Mouse (Mus musculus) kidney, embryonic 14.5 days (tissue): ENCODE measurements around the gene Scamp1. TPM values are rescaled to one million over a fixed set of nuclear protein-coding genes. Genes with fewer than 3 reads are reported as not detected.
A peak's percentile ranks its signal among the peaks of the same experiment; 100 is the strongest.

Experiments used
- ATAC-seq: fragments of 200-750 bp; cut with Nextera tagmentation; 2 replicates; pipeline ENCODE4 v1.8.0; 2017; ENCODE audit warnings: moderate number of reproducible peaks, mild to moderate bottlenecking, moderate TSS enrichment, moderate library complexity; ENCODE audit not compliant: low FRiP score, low TSS enrichment
- H3K27ac ChIP-seq: fragments of 300-500 bp; sonication (generic); 2 replicates; pipeline ENCODE4 v1.5.1; 2014; ENCODE audit warnings: low read depth, mild to moderate bottlenecking, low read length, moderate library complexity, mixed read lengths
- H3K27me3 ChIP-seq: fragments of 300-500 bp; sonication (generic); 2 replicates; pipeline ENCODE4 v1.6.1; 2014; ENCODE audit warnings: mild to moderate bottlenecking, low read length; ENCODE audit not compliant: control insufficient read depth, insufficient read depth
- H3K36me3 ChIP-seq: fragments of 300-500 bp; sonication (generic); 2 replicates; pipeline ENCODE4 v1.6.1; 2014; ENCODE audit warnings: low read length, mixed read lengths; ENCODE audit not compliant: control insufficient read depth, insufficient read depth
- H3K4me1 ChIP-seq: fragments of 300-500 bp; sonication (generic); 2 replicates; pipeline ENCODE4 v1.6.1; 2014; ENCODE audit warnings: low read length, mixed read lengths; ENCODE audit not compliant: control insufficient read depth, insufficient read depth
- H3K4me2 ChIP-seq: fragments of 300-500 bp; sonication (generic); replicated peaks from 2 replicates; pipeline ENCODE4 v1.6.1; 2014; ENCODE audit warnings: low read depth, mild to moderate bottlenecking, low read length
- H3K4me3 ChIP-seq: fragments of 300-500 bp; sonication (generic); 2 replicates; pipeline ENCODE4 v1.5.1; 2014; ENCODE audit warnings: mild to moderate bottlenecking, low read length
- H3K9ac ChIP-seq: fragments of 300-500 bp; sonication (generic); 2 replicates; pipeline ENCODE4 v1.6.1; 2014; ENCODE audit warnings: low read depth, mild to moderate bottlenecking, low read length, moderate library complexity
- H3K9me3 ChIP-seq: fragments of 300-500 bp; sonication (generic); 2 replicates; pipeline ENCODE4 v1.6.1; 2016; ENCODE audit warnings: low read length; ENCODE audit not compliant: control insufficient read depth
- WGBS: fragments of 180-500 bp; shearing (Covaris S2); extraction: QIAGEN DNeasy Blood & Tissue Kit; methylation state at CpG from one replicate; pipeline ENCODE4 v1.1.7; 2014; 5-methylcytosine and 5-hydroxymethylcytosine counted together
- polyA plus RNA-seq: library from polyadenylated mRNA; unstranded; fragments of >200 nt; fragmentation: Nextera tagmentation; extraction: Ambion mirVana; gene quantifications from 2 replicates; pipeline ENCODE4 v1.2.1, GENCODE M21; 2014

The Scamp1 gene
- polyA plus RNA-seq, 1 experiment from 2014 or later, result 34.4 TPM

DNA sequence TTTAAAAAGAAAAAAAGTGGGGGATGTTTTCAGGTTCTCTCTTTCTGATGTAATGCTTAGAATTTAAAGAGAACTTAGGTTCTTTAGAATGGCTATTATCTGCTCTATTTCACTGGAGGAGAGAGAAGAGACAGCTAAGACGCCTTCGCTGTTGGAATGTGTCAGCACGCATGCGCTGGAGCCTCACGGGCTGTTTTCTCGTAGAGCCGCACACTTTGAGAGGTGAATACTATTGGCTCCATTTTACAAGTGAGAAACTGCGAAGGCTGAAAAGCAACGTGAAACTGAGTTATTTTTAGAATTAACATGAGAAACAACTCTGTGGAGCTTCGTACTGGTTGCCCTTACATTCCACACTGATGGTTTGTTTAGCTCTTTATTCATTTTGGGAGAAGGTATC, 8.3 kb upstream of the Scamp1 start:
- no peak overlapping the region for H3K4me2 ChIP-seq
- H3K36me3 ChIP-seq, result no peaks in the 10 kb centered on the region
- no peaks in the 10 kb centered on the region for H3K4me1 ChIP-seq
- no peak overlapping the region for H3K9ac ChIP-seq
- H3K27ac ChIP-seq, result no peak overlapping the region
- H3K9me3 ChIP-seq, result no peaks in the 10 kb centered on the region
- WGBS, result 73% methylated on average over 10 of the region's 10 CpGs
- ATAC-seq, result no peak
- no peaks in the 10 kb centered on the region for H3K27me3 ChIP-seq
- no peak overlapping the region for H3K4me3 ChIP-seq

DNA sequence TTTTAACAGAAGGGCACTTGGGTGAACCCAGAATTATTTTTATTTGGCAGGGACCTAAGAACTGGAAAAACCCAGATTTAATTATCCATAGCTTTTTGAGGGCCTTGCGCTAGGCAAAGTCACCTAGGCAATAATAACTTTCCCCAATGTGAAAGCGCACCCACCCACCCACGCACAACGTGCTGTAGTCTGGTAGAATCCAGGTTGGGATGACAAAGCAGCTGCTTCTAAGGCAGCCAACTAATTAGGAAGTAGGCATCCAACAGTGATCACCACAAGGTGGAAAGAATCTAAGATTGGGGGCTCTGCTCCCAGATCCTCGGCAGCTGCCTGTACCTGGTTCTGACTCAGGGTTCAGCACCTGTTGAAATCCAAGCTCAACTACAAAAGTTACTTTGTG, 538 bp upstream of the Scamp1 start:
- 47% methylated on average over 5 of the region's 5 CpGs for WGBS
- peak overlapping the region; percentile 54 for H3K4me2 ChIP-seq
- no peak for ATAC-seq
- H3K9me3 ChIP-seq, result no peaks in the 10 kb centered on the region
- H3K27ac ChIP-seq, result no peak overlapping the region
- 0 out of 2 replicates have a peak, but pooled peaks cover 1% of the 10 kb centered on the region for H3K4me1 ChIP-seq
- no peaks in the 10 kb centered on the region for H3K36me3 ChIP-seq
- peak overlapping the region; percentile 76; the same call in 1 of the 2 replicates for H3K4me3 ChIP-seq
- peak overlapping the region; percentile 81; the same call in 1 of the 2 replicates for H3K9ac ChIP-seq
- no peaks in the 10 kb centered on the region for H3K27me3 ChIP-seq

DNA sequence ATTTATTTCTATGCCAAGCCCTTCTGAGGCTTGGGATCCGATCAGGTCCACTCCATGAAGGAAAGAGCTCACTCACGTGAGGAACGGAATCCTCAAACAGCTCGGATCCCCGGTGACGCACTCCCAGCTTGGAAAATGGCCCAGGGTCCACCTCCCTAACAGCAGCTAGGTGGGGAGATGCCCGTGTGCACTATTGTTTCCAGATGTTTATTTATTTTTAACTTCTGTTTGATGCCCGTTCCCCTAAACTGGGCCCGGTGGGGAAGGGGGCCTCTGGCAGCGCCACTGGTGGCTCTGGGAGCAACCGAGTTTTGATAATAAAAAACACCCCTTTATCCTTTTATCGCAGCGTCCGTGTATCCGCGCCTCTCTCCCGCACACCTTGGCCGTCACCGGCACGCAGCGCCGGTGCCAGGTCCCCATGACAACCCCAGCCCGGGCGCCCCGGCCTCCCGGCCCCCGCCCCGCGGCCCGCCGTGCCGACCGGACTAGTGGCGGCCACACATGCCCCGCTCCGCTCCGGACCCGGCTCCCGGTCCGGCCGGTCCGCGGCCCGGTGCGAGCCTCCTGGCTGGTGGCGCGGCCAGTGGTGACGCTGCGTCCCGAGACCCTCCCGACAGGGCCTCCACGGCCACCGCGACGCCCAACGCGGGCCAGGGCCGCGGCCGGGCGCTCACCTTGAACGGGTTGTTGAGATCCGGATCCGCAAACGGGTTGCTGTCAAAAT, 951 bp downstream of the Scamp1 start:
- H3K36me3 ChIP-seq, result no peaks in the 10 kb centered on the region
- WGBS, result under 1% methylated on average over 65 of the region's 65 CpGs
- 0 out of 2 replicates have a peak, but pooled peaks cover 5% of the 10 kb centered on the region for H3K4me1 ChIP-seq
- peak overlapping the region; percentile 76 for H3K4me3 ChIP-seq
- H3K27me3 ChIP-seq, result no peaks in the 10 kb centered on the region
- ATAC-seq, result peak; percentile 81
- peak overlapping the region; percentile 54 for H3K4me2 ChIP-seq
- peak overlapping the region; percentile 43; the same call in 1 of the 2 replicates for H3K27ac ChIP-seq
- no peaks in the 10 kb centered on the region for H3K9me3 ChIP-seq
- H3K9ac ChIP-seq, result peak overlapping the region; percentile 81

DNA sequence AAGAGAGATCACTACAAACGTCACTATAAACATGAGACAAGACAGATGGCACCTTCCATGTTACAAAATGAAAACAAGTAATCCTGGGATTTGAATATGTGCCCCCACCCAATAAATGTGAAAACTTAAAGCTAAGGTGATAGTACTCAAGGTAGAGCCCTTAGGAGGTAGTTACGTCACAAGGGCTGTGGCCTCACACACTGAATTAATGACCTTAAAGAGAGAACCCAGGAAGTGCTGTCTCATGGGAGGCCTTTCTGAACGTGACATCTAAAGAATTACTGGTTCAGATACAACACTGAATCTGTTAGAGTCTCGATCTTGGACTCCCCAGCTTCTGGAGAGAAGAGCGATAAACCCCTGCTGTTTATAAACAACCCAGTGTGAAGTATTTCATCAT, 6.2 kb downstream of the Scamp1 start:
- Histone ChIP-seq H3K36me3 (no peaks in the 10 kb centered on the region), H3K27ac (no peak overlapping the region), H3K4me1 (0 out of 2 replicates have a peak, but pooled peaks cover 5% of the 10 kb centered on the region), H3K27me3 (no peaks in the 10 kb centered on the region), H3K4me3 (no peak overlapping the region), H3K4me2 (no peak overlapping the region), H3K9me3 (no peaks in the 10 kb centered on the region), H3K9ac (no peak overlapping the region)
- no peak for ATAC-seq
- WGBS, result 62% methylated on average over 5 of the region's 5 CpGs

DNA sequence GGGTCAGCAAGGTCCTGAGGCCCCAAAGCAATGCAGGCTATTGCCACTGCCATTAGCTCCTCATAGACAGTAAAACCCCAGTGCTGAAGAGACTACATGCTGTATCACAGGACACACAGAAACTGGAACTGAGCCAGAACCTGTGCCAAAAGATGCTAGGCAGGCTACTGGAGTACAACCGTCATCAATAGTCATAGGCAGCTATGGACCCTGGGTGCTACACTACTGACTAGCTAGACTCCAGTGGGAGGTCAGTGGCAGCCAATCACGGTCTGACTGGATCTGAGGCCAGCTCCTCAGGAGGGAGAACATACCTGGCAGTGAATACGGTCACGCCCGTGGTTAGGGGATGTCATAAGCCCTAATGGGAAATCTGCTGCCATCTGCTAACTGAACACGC, 14.4 kb downstream of the Scamp1 start:
- H3K4me2 ChIP-seq, result no peak overlapping the region
- no peak for ATAC-seq
- no peak overlapping the region for H3K27ac ChIP-seq
- no peaks in the 10 kb centered on the region for H3K9me3 ChIP-seq
- H3K27me3 ChIP-seq, result no peaks in the 10 kb centered on the region
- no peaks in the 10 kb centered on the region for H3K4me1 ChIP-seq
- no peak overlapping the region for H3K9ac ChIP-seq
- no peaks in the 10 kb centered on the region for H3K36me3 ChIP-seq
- H3K4me3 ChIP-seq, result no peak overlapping the region
- WGBS, result 92% methylated on average over 6 of the region's 6 CpGs

DNA sequence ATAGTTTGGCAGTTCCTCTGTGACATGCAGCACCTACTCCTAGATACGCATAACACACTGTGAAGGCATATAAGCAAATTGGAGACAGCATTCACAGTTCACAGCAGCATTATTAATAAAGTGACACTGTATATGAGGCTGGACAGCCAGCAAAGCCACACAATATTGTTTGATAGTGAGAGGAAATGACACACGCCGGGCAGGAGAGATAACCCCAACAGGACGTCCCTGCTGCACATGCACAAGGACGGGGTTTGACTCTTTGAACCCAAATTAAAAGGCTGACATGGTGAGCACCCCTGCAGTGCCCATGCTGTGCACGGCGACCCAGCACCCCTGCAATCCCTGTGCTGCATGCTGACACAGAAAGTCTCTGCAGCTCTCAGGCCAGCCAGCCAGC, 17.5 kb downstream of the Scamp1 start:
- Histone ChIP-seq H3K4me2 (no peak overlapping the region), H3K4me1 (no peaks in the 10 kb centered on the region), H3K4me3 (no peak overlapping the region), H3K27me3 (no peaks in the 10 kb centered on the region), H3K36me3 (no peaks in the 10 kb centered on the region), H3K27ac (no peak overlapping the region), H3K9ac (no peak overlapping the region), H3K9me3 (no peaks in the 10 kb centered on the region)
- WGBS, result 58% methylated on average over 7 of the region's 7 CpGs
- ATAC-seq, result no peak

DNA sequence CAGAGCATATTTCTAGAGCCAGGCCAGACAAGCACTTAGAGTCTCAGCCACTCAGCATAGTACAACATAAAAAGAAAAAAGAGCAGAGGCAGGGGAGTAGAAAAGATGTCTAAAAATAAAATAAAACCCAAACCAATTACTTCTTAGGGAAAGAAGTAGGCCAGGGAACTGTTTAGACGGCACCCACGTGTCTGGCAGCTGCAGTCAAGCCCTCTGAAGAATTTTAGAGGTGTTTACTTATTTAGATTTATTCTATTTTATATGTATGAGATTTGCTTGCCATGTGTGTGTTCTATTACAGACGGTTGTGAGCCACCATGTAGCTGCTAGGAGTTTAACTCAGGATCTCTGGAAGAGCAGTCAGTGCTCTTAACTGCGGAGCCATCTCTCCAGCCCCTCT, 18.5 kb downstream of the Scamp1 start:
- Histone ChIP-seq H3K9me3 (no peaks in the 10 kb centered on the region), H3K27ac (no peak overlapping the region), H3K4me3 (no peak overlapping the region), H3K4me2 (no peak overlapping the region), H3K36me3 (no peaks in the 10 kb centered on the region), H3K9ac (no peak overlapping the region), H3K27me3 (no peaks in the 10 kb centered on the region), H3K4me1 (no peaks in the 10 kb centered on the region)
- 65% methylated on average over 4 of the region's 4 CpGs for WGBS
- ATAC-seq, result no peak

DNA sequence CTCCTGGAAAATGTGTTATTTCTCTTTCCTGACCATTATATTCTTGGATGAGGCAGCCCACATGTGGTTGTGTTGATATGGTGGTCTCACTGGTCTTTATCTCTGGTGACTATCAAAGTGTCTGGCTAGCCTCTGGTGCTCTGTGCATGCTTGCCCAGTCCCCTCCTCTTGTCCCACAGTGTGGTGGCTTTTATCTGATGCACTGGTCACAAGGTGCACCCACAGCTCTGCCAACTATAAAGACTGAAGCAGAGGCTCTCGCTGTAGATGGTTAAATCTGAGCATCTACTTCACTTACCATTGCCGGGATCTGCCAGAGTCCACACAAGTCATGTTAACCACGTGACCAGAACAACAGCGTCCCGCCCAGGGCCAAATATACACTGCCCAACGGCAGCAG, 19.1 kb downstream of the Scamp1 start:
- no peak for ATAC-seq
- Histone ChIP-seq H3K9me3 (no peaks in the 10 kb centered on the region), H3K27ac (no peak overlapping the region), H3K4me1 (no peaks in the 10 kb centered on the region), H3K27me3 (no peaks in the 10 kb centered on the region), H3K4me3 (no peak overlapping the region), H3K36me3 (no peaks in the 10 kb centered on the region), H3K9ac (no peak overlapping the region), H3K4me2 (no peak overlapping the region)
- WGBS, result 89% methylated on average over 6 of the region's 6 CpGs

DNA sequence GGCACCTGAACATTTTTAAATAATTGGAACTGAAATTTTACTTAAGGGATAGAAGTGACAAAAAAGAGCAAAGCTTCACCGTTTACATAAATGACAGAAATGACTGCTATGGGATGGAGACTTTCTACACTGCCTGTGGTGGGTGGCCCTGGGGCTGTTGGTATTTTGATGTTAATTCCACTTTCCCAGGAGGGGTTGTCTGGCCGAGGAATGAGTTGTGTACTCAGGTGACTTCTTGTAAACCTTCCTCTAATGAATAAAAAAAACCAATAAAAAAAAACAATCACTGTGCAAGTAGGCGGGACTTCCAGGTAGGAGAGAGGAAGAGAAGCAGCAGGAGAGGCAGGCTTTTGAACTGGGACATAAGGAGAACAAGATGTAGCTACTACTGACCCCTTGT, 20.4 kb downstream of the Scamp1 start:
- H3K4me2 ChIP-seq, result no peak overlapping the region
- no peaks in the 10 kb centered on the region for H3K27me3 ChIP-seq
- H3K36me3 ChIP-seq, result no peaks in the 10 kb centered on the region
- H3K4me1 ChIP-seq, result no peaks in the 10 kb centered on the region
- H3K9me3 ChIP-seq, result no peaks in the 10 kb centered on the region
- 81% methylated on average over 3 of the region's 3 CpGs for WGBS
- H3K27ac ChIP-seq, result no peak overlapping the region
- no peak for ATAC-seq
- no peak overlapping the region for H3K9ac ChIP-seq
- H3K4me3 ChIP-seq, result no peak overlapping the region
